Comparison of ENCODE assay signal across 10 mouse cellular contexts in genomic region chr3:131136455-131136854, GRCm38 (mm10). TPM values are rescaled to one million over a fixed set of nuclear protein-coding genes. Genes with fewer than 3 reads are reported as not detected.
A peak's percentile ranks its signal among the peaks of the same experiment; 100 is the strongest.
DNase-seq lines count a peak whose midpoint lies in the region; ATAC-seq and TF ChIP-seq lines count a peak whose summit lies in the region.
"Had no signal": no experiment of that assay in that cellular context is flagged by ENCODE, and none has a peak within 500 bp of the region (broad histone marks: within the 10 kb centered on the region; RNA-seq: fewer than 3 reads in every experiment).

No protein-coding gene starts in this region.

- H3K36me3 ChIP-seq in forebrain, postnatal 0 days (ENCODE audit: insufficient read depth): no peaks in the 10 kb centered on the region
- H3K36me3 ChIP-seq in hindbrain, embryonic 13.5 days: no peaks in the 10 kb centered on the region
- H3K36me3 ChIP-seq in midbrain, postnatal 0 days (ENCODE audit: insufficient read depth, low read length): no peaks in the 10 kb centered on the region
- H3K36me3 ChIP-seq: lung, embryonic 15.5 days had no signal

- WGBS in forebrain, postnatal 0 days: 4% methylated on average over 8 of the region's 8 CpGs
- 15% methylated on average over 8 of the region's 8 CpGs for WGBS in hindbrain, embryonic 13.5 days
- 3% methylated on average over 8 of the region's 8 CpGs for WGBS in midbrain, postnatal 0 days

- no peak overlapping the region for H3K4me3 ChIP-seq in forebrain, postnatal 0 days (ENCODE audit: low read depth, low read length)
- H3K4me3 ChIP-seq in hindbrain, embryonic 13.5 days: no peak overlapping the region
- no peak overlapping the region for H3K4me3 ChIP-seq in midbrain, postnatal 0 days (ENCODE audit: low read depth, low read length)
- H3K4me3 ChIP-seq: lung, embryonic 15.5 days had no signal

- H3K4me2 ChIP-seq in forebrain, postnatal 0 days (ENCODE audit: low read depth): peak overlapping the region; percentile 26
- peak overlapping the region; percentile 25 for H3K4me2 ChIP-seq in hindbrain, embryonic 13.5 days
- H3K4me2 ChIP-seq in midbrain, postnatal 0 days (ENCODE audit: low read depth, low read length, poor library complexity, severe bottlenecking): peak overlapping the region; percentile 42
- H3K4me2 ChIP-seq: lung, embryonic 15.5 days had no signal

- H3K9ac ChIP-seq in forebrain, postnatal 0 days: no peak overlapping the region
- H3K9ac ChIP-seq in hindbrain, embryonic 13.5 days: no peak overlapping the region
- 0 out of 2 replicates have a peak overlapping the region, but pooled peaks have one; percentile 13 for H3K9ac ChIP-seq in midbrain, postnatal 0 days (replicated peaks; ENCODE audit: low read length, poor library complexity, severe bottlenecking)
- H3K9ac ChIP-seq: lung, embryonic 15.5 days had no signal

- H3K9me3 ChIP-seq in forebrain, postnatal 0 days (ENCODE audit: low read length): no peaks in the 10 kb centered on the region
- no peaks in the 10 kb centered on the region for H3K9me3 ChIP-seq in hindbrain, embryonic 13.5 days
- no peaks in the 10 kb centered on the region for H3K9me3 ChIP-seq in midbrain, postnatal 0 days (ENCODE audit: low read length)
- H3K9me3 ChIP-seq: lung, embryonic 15.5 days had no signal

- peak; percentile 48 for DNase-seq in embryo, embryonic 10 days (ENCODE audit: low spot score)
- DNase-seq in embryo, embryonic 9.5 days (ENCODE audit: extremely low spot score): no peak
- DNase-seq in forebrain, postnatal 0 days: no peak
- no peak for DNase-seq in midbrain, postnatal 0 days (ENCODE audit: low spot score)
- no peak for DNase-seq in right cerebral cortex, postnatal 14 days
- no peak for DNase-seq in layer of hippocampus, postnatal 14 days (ENCODE audit: low spot score in 2 of 2)
- DNase-seq: cerebellum, postnatal 10 days had no signal

- no peak for TF ChIP-seq CTCF in forebrain, postnatal 0 days (IDR thresholded peaks at IDR 0.05; ENCODE audit: low read depth)
- no peak for TF ChIP-seq CTCF in midbrain, postnatal 0 days (IDR thresholded peaks at IDR 0.05)

- peaks cover 13% of the 10 kb centered on the region for H3K4me1 ChIP-seq in forebrain, postnatal 0 days (ENCODE audit: insufficient read depth)
- peaks cover 42% of the 10 kb centered on the region for H3K4me1 ChIP-seq in hindbrain, embryonic 13.5 days (replicated peaks)
- H3K4me1 ChIP-seq in midbrain, postnatal 0 days (ENCODE audit: insufficient read depth, low read length): peaks cover 6% of the 10 kb centered on the region; the same call in 1 of the 2 replicates

- peak; percentile 27; the same call in 1 of the 2 replicates for ATAC-seq in forebrain, postnatal 0 days
- no peak for ATAC-seq in hindbrain, embryonic 13.5 days (ENCODE audit: low FRiP score)
- ATAC-seq in midbrain, postnatal 0 days (ENCODE audit: low FRiP score): peak; percentile 21; the same call in 1 of the 2 replicates
- no peak for ATAC-seq in activated CD4-positive, CD25-positive, alpha-beta regulatory T cell, adult 4 months

- H3K27ac ChIP-seq in forebrain, postnatal 0 days (ENCODE audit: low read depth, low read length): no peak overlapping the region
- H3K27ac ChIP-seq in hindbrain, embryonic 13.5 days: no peak overlapping the region
- H3K27ac ChIP-seq in midbrain, postnatal 0 days (ENCODE audit: low read depth, low read length): peak overlapping the region; percentile 62; the same call in 1 of the 2 replicates
- H3K27ac ChIP-seq: lung, embryonic 15.5 days had no signal

- no peaks in the 10 kb centered on the region for H3K27me3 ChIP-seq in forebrain, postnatal 0 days (ENCODE audit: insufficient read depth, low read length)
- H3K27me3 ChIP-seq in hindbrain, embryonic 13.5 days: peaks cover 33% of the 10 kb centered on the region; the same call in 1 of the 2 replicates
- H3K27me3 ChIP-seq in midbrain, postnatal 0 days (ENCODE audit: insufficient read depth, low read length): no peaks in the 10 kb centered on the region
- H3K27me3 ChIP-seq: lung, embryonic 15.5 days had no signal

RNA-seq across cellular contexts. Expression of gene Lef1, which starts 26.2 kb away (rescaled TPM):
- total RNA-seq in forebrain, postnatal 0 days (2014; rRNA removed): 6.6 and 12.1 TPM in 2 replicates
- 9.3 and 15.3 TPM in 2 replicates for polyA plus RNA-seq in forebrain, postnatal 0 days (2015; fragmentation: Nextera tagmentation; extraction: Ambion mirVana)
- 13.5 and 13.6 TPM in 2 replicates for polyA plus RNA-seq in hindbrain, embryonic 13.5 days (2015; fragmentation: Nextera tagmentation; extraction: Ambion mirVana)
- total RNA-seq in midbrain, postnatal 0 days (2014; rRNA removed): 42.0 and 48.6 TPM in 2 replicates
- 50.4 and 52.0 TPM in 2 replicates for polyA plus RNA-seq in midbrain, postnatal 0 days (2015; fragmentation: Nextera tagmentation; extraction: Ambion mirVana)
- polyA plus RNA-seq in activated CD4-positive, CD25-positive, alpha-beta regulatory T cell, adult 4 months (2017; shearing (Covaris generic)): 100 to 1,000 TPM; 175 to 182 TPM
- 1 to 10 TPM; 9.0 to 9.4 TPM for total RNA-seq in layer of hippocampus, postnatal 14 days (2021)

Comparison
In these comparisons a context has a peak if more than half of its experiments do, and no peak if none do; other contexts are left out.
1. ATAC-seq: peak in forebrain, postnatal 0 days (single experiment) and midbrain, postnatal 0 days (single experiment); none in hindbrain, embryonic 13.5 days (single experiment) and activated CD4-positive, CD25-positive, alpha-beta regulatory T cell, adult 4 months (single experiment).
2. Peak in every context shown above with its lines, with median percentiles within 50 percentile points of each other: H3K4me2 ChIP-seq.